Mouse (Mus musculus): ENCODE measurements around the gene Tor4a.

- TF ChIP-seq ZNF384 (IDR thresholded peaks at IDR 0.05; ENCODE audit: low read depth, low read length) (no peak), HCFC1 (IDR thresholded peaks at IDR 0.05; ENCODE audit: borderline replicate concordance, insufficient read depth, low read length) (peak; percentile 87), CHD2 (IDR thresholded peaks at IDR 0.05; ENCODE audit: low read depth, low read length) (no peak)
Observed at GRCm38 (mm10) chr2:25211121-25211670, 14.5 kb upstream of the Tor4a start, which contains the start of gene Nelfb.

Measured in ES-E14 (cell line).